Mouse (Mus musculus): Measurements from ENCODE around the gene Gm21693. TPM values are rescaled to one million over a fixed set of nuclear protein-coding genes. Genes with fewer than 3 reads are reported as not detected.
"Not testable (repeated sequence)": the region's sequence is repeated elsewhere in the genome, so short reads cannot be mapped to it uniquely, and the experiment has no call there.

Gene Gm21693
- not detected in 2 replicates for polyA plus RNA-seq (2014; fragmentation: Nextera tagmentation; extraction: Ambion mirVana)

DNA sequence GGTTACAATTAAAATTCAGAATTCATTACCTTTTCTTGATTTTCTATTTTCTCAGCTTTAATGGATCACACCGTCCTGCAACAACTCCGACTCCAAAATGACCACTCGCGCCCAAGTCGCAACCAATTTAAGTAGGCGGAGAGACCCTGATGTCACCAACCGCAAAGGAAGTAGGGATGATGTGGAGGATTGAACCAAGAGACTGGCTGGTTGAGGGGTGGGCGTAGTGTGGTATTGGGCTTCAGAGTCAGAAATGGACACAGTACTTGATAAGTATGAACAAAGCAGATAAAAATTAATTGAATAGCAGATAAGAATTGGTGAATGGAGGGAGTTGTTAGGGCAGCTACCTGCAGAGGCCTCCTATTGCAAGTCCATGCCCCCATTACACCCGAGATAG, at the start of gene Gm21693:
Gene Gm21693 (minus strand): TSS at position 101 of the 400 bp plus-strand sequence.
- ATAC-seq (replicated peaks; ENCODE audit: low FRiP score); H3K4me2 ChIP-seq; DNase-seq (ENCODE audit: low spot score); H3K9ac ChIP-seq (ENCODE audit: low read depth, low read length); H3K27me3 ChIP-seq (replicated peaks; ENCODE audit: control insufficient read depth, insufficient read depth, low read length); H3K9me3 ChIP-seq (ENCODE audit: control insufficient read depth, low read length); H3K4me3 ChIP-seq (ENCODE audit: low read depth, low read length); H3K27ac ChIP-seq (ENCODE audit: low read depth, low read length); H3K36me3 ChIP-seq (ENCODE audit: control insufficient read depth, insufficient read depth, low read length); H3K4me1 ChIP-seq (replicated peaks; ENCODE audit: control insufficient read depth, insufficient read depth, low read length): not testable (repeated sequence)
- no CpG with 5 or more reads among the region's 9 CpGs for WGBS

DNA sequence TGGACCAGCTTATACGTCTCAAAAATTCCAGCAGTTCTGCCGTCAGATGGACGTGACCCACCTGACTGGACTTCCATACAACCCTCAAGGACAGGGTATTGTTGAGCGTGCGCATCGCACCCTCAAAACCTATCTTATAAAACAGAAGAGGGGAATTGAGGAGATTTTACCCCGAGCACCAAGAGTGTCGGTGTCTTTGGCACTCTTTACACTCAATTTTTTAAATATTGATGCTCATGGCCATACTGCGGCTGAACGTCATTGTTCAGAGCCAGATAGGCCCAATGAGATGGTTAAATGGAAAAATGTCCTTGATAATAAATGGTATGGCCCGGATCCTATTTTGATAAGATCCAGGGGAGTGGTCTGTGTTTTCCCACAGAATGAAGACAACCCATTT, 4.5 kb downstream of the Gm21693 start:
- not testable (repeated sequence) for H3K4me2 ChIP-seq; H3K36me3 ChIP-seq (ENCODE audit: control insufficient read depth, insufficient read depth, low read length); ATAC-seq (replicated peaks; ENCODE audit: low FRiP score); DNase-seq (ENCODE audit: low spot score); H3K27me3 ChIP-seq (replicated peaks; ENCODE audit: control insufficient read depth, insufficient read depth, low read length); H3K9ac ChIP-seq (ENCODE audit: low read depth, low read length); H3K4me1 ChIP-seq (replicated peaks; ENCODE audit: control insufficient read depth, insufficient read depth, low read length); H3K4me3 ChIP-seq (ENCODE audit: low read depth, low read length); H3K9me3 ChIP-seq (ENCODE audit: control insufficient read depth, low read length); H3K27ac ChIP-seq (ENCODE audit: low read depth, low read length)
- WGBS: no CpG with 5 or more reads among the region's 11 CpGs

- WGBS: no CpG with 5 or more reads among the region's 9 CpGs
- not testable (repeated sequence) for H3K4me2 ChIP-seq; H3K4me3 ChIP-seq (ENCODE audit: low read depth, low read length); H3K4me1 ChIP-seq (replicated peaks; ENCODE audit: control insufficient read depth, insufficient read depth, low read length); H3K9ac ChIP-seq (ENCODE audit: low read depth, low read length); DNase-seq (ENCODE audit: low spot score); H3K27ac ChIP-seq (ENCODE audit: low read depth, low read length); H3K36me3 ChIP-seq (ENCODE audit: control insufficient read depth, insufficient read depth, low read length); ATAC-seq (replicated peaks; ENCODE audit: low FRiP score); H3K27me3 ChIP-seq (replicated peaks; ENCODE audit: control insufficient read depth, insufficient read depth, low read length); H3K9me3 ChIP-seq (ENCODE audit: control insufficient read depth, low read length)
These were observed 38.8 kb downstream of the Gm21693 start, which contains the start of gene Gm21677 for GRCm38 (mm10) chrY:3306349-3306748. Gene Gm21677, minus strand, starts transcription at chrY:3306449.

Other genes starting within 250 kb of the Gm21693 start
- not detected in 2 replicates for gene Gm21677, start 38.9 kb downstream of the Gm21693 start, polyA plus RNA-seq (2014; fragmentation: Nextera tagmentation; extraction: Ambion mirVana)
- gene Gm21704, start 64.8 kb upstream of the Gm21693 start, polyA plus RNA-seq (2014; fragmentation: Nextera tagmentation; extraction: Ambion mirVana): not detected in 2 replicates
- gene Gm21708, start 64.8 kb upstream of the Gm21693 start, polyA plus RNA-seq (2014; fragmentation: Nextera tagmentation; extraction: Ambion mirVana): not detected in 2 replicates